Mouse (Mus musculus) forebrain, embryonic 15.5 days (tissue): ENCODE measurements around the gene Prss53. TPM values are rescaled to one million over a fixed set of nuclear protein-coding genes. Genes with fewer than 3 reads are reported as not detected.

Experiments
- ATAC-seq: fragments of 200-750 bp; cut with Nextera tagmentation; replicated peaks from 2 replicates; pipeline ENCODE4 v1.8.0; 2017; ENCODE audit warnings: mild to moderate bottlenecking, moderate TSS enrichment, moderate library complexity
- H3K27ac ChIP-seq: fragments of 300-500 bp; sonication (generic); replicated peaks from 2 replicates; pipeline ENCODE4 v1.5.1; 2015; ENCODE audit warnings: mild to moderate bottlenecking, inconsistent platforms
- H3K27me3 ChIP-seq: fragments of 300-500 bp; sonication (generic); 2 replicates; pipeline ENCODE4 v1.6.1; 2015; ENCODE audit warnings: inconsistent platforms
- H3K36me3 ChIP-seq: fragments of 300-500 bp; sonication (generic); 2 replicates; pipeline ENCODE4 v1.6.1; 2015; ENCODE audit warnings: mild to moderate bottlenecking, inconsistent platforms
- H3K4me1 ChIP-seq: fragments of 300-500 bp; sonication (generic); 2 replicates; pipeline ENCODE4 v1.6.1; 2015; ENCODE audit warnings: inconsistent platforms
- H3K4me2 ChIP-seq: fragments of 300-500 bp; sonication (generic); replicated peaks from 2 replicates; pipeline ENCODE4 v1.6.1; 2015; ENCODE audit warnings: mild to moderate bottlenecking, inconsistent platforms
- H3K4me3 ChIP-seq: fragments of 300-500 bp; sonication (generic); 2 replicates; pipeline ENCODE4 v1.5.1; 2015; ENCODE audit warnings: mild to moderate bottlenecking, inconsistent platforms
- H3K9ac ChIP-seq: fragments of 300-500 bp; sonication (generic); replicated peaks from 2 replicates; pipeline ENCODE4 v1.6.1; 2015; ENCODE audit warnings: mild to moderate bottlenecking, inconsistent platforms
- H3K9me3 ChIP-seq: fragments of 300-500 bp; sonication (generic); 2 replicates; pipeline ENCODE4 v1.6.1; 2016; ENCODE audit warnings: inconsistent platforms
- WGBS: fragments of 180-500 bp; shearing (Covaris S2); methylation state at CpG from one replicate; pipeline ENCODE4 v1.1.7; 2015; ENCODE audit warnings: mixed read lengths; 5-methylcytosine and 5-hydroxymethylcytosine counted together
- polyA plus RNA-seq: library from polyadenylated mRNA; unstranded; fragments of >200 nt; fragmentation: Nextera tagmentation; extraction: Ambion mirVana; gene quantifications from 2 replicates; pipeline ENCODE4 v1.2.1, GENCODE M21; 2015

Prss53 gene
- polyA plus RNA-seq, 1 experiment from 2014 or later: 0.92 TPM

- Histone ChIP-seq H3K27ac (no peak overlapping the region), H3K9ac (no peak overlapping the region), H3K27me3 (no peaks in the 10 kb centered on the region), H3K9me3 (no peaks in the 10 kb centered on the region), H3K4me3 (no peak overlapping the region), H3K4me1 (peaks cover 25% of the 10 kb centered on the region), H3K4me2 (no peak overlapping the region), H3K36me3 (peaks cover 84% of the 10 kb centered on the region)
- 86% methylated on average over 8 of the region's 8 CpGs for WGBS
- no peak for ATAC-seq
Observed at GRCm38 (mm10) chr7:127887191-127887590, 3.6 kb downstream of the Prss53 start.

GRCm38 (mm10) chr7:127886551-127886950, 4.2 kb downstream of the Prss53 start:
- no peak overlapping the region for H3K9ac ChIP-seq
- H3K27me3 ChIP-seq: no peaks in the 10 kb centered on the region
- H3K27ac ChIP-seq: no peak overlapping the region
- WGBS: 96% methylated on average over 6 of the region's 6 CpGs
- no peak overlapping the region for H3K4me2 ChIP-seq
- no peak overlapping the region for H3K4me3 ChIP-seq
- peaks cover 25% of the 10 kb centered on the region for H3K4me1 ChIP-seq
- peaks cover 87% of the 10 kb centered on the region for H3K36me3 ChIP-seq
- no peak for ATAC-seq
- no peaks in the 10 kb centered on the region for H3K9me3 ChIP-seq

GRCm38 (mm10) chr7:127885951-127886350, 4.8 kb downstream of the Prss53 start:
- no peak overlapping the region for H3K4me3 ChIP-seq
- 72% methylated on average over 6 of the region's 6 CpGs for WGBS
- H3K9ac ChIP-seq: no peak overlapping the region
- H3K4me2 ChIP-seq: no peak overlapping the region
- no peaks in the 10 kb centered on the region for H3K27me3 ChIP-seq
- ATAC-seq: no peak
- peaks cover 25% of the 10 kb centered on the region for H3K4me1 ChIP-seq
- H3K9me3 ChIP-seq: no peaks in the 10 kb centered on the region
- H3K27ac ChIP-seq: no peak overlapping the region
- H3K36me3 ChIP-seq: peaks cover 93% of the 10 kb centered on the region

GRCm38 (mm10) chr7:127880431-127880830, 10.3 kb downstream of the Prss53 start:
- WGBS: 88% methylated on average over 12 of the region's 12 CpGs
- ATAC-seq: no peak
- H3K4me3 ChIP-seq: no peak overlapping the region
- H3K4me2 ChIP-seq: no peak overlapping the region
- no peaks in the 10 kb centered on the region for H3K27me3 ChIP-seq
- peaks cover 30% of the 10 kb centered on the region for H3K4me1 ChIP-seq
- H3K36me3 ChIP-seq: peaks cover 69% of the 10 kb centered on the region
- no peak overlapping the region for H3K9ac ChIP-seq
- no peaks in the 10 kb centered on the region for H3K9me3 ChIP-seq
- H3K27ac ChIP-seq: no peak overlapping the region

- no peaks in the 10 kb centered on the region for H3K27me3 ChIP-seq
- H3K27ac ChIP-seq: no peak overlapping the region
- peaks cover 30% of the 10 kb centered on the region for H3K4me1 ChIP-seq
- 95% methylated on average over 9 of the region's 9 CpGs for WGBS
- no peak for ATAC-seq
- peaks cover 60% of the 10 kb centered on the region for H3K36me3 ChIP-seq
- no peaks in the 10 kb centered on the region for H3K9me3 ChIP-seq
- no peak overlapping the region for H3K4me2 ChIP-seq
- H3K9ac ChIP-seq: no peak overlapping the region
- no peak overlapping the region for H3K4me3 ChIP-seq
Observed at GRCm38 (mm10) chr7:127879301-127879700, 11.5 kb downstream of the Prss53 start.

- peaks cover 41% of the 10 kb centered on the region for H3K36me3 ChIP-seq
- under 1% methylated on average over 60 of the region's 60 CpGs for WGBS
- H3K27ac ChIP-seq: peak within 1 kb of the TSS; percentile 100
- H3K27me3 ChIP-seq: no peaks in the 10 kb centered on the region
- peak; percentile 70 for ATAC-seq
- no peaks in the 10 kb centered on the region for H3K9me3 ChIP-seq
- peak within 1 kb of the TSS; percentile 99 for H3K9ac ChIP-seq
- peak within 1 kb of the TSS; percentile 90 for H3K4me3 ChIP-seq
- peak within 1 kb of the TSS; percentile 67 for H3K4me2 ChIP-seq
- peaks cover 28% of the 10 kb centered on the region for H3K4me1 ChIP-seq
Observed at GRCm38 (mm10) chr7:127876467-127877348, 14.1 kb downstream of the Prss53 start, which contains the start of gene Zfp668. Zfp668 (minus strand) TSS chr7:127876828.

GRCm38 (mm10) chr7:127876041-127876466, 14.7 kb downstream of the Prss53 start, which contains the start of gene Zfp646:
Zfp646 (plus strand) TSS chr7:127876221.
- Histone ChIP-seq H3K27ac (peak within 1 kb of the TSS; percentile 100), H3K9ac (peak within 1 kb of the TSS; percentile 99), H3K4me3 (peak within 1 kb of the TSS; percentile 90), H3K27me3 (no peaks in the 10 kb centered on the region), H3K36me3 (peaks cover 37% of the 10 kb centered on the region), H3K4me2 (peak within 1 kb of the TSS; percentile 67), H3K4me1 (peaks cover 28% of the 10 kb centered on the region), H3K9me3 (no peaks in the 10 kb centered on the region)
- peak; percentile 90 for ATAC-seq
- under 1% methylated on average over 41 of the region's 41 CpGs for WGBS

GRCm38 (mm10) chr7:127875627-127876001, 15.2 kb downstream of the Prss53 start:
- H3K27ac ChIP-seq: peak overlapping the region; percentile 100
- ATAC-seq: peak; percentile 95
- H3K4me3 ChIP-seq: peak overlapping the region; percentile 90
- H3K27me3 ChIP-seq: no peaks in the 10 kb centered on the region
- peak overlapping the region; percentile 99 for H3K9ac ChIP-seq
- H3K4me2 ChIP-seq: peak overlapping the region; percentile 67
- no peaks in the 10 kb centered on the region for H3K9me3 ChIP-seq
- 0% methylated on average over 36 of the region's 43 CpGs for WGBS
- peaks cover 28% of the 10 kb centered on the region for H3K4me1 ChIP-seq
- peaks cover 35% of the 10 kb centered on the region for H3K36me3 ChIP-seq

- WGBS: 4% methylated on average over 20 of the region's 20 CpGs
- Histone ChIP-seq H3K27ac (peak overlapping the region; percentile 100), H3K9ac (peak overlapping the region; percentile 99), H3K4me2 (peak overlapping the region; percentile 67), H3K36me3 (peaks cover 33% of the 10 kb centered on the region), H3K27me3 (no peaks in the 10 kb centered on the region), H3K4me1 (peaks cover 28% of the 10 kb centered on the region), H3K9me3 (no peaks in the 10 kb centered on the region), H3K4me3 (peak overlapping the region; percentile 90)
- peak; percentile 38 for ATAC-seq
Observed at GRCm38 (mm10) chr7:127874812-127875626, 15.8 kb downstream of the Prss53 start.

- peaks cover 19% of the 10 kb centered on the region for H3K4me1 ChIP-seq
- no peak overlapping the region for H3K4me3 ChIP-seq
- ATAC-seq: no peak
- H3K36me3 ChIP-seq: peaks cover 45% of the 10 kb centered on the region
- H3K9me3 ChIP-seq: no peaks in the 10 kb centered on the region
- no peak overlapping the region for H3K27ac ChIP-seq
- no peak overlapping the region for H3K9ac ChIP-seq
- no peaks in the 10 kb centered on the region for H3K27me3 ChIP-seq
- no peak overlapping the region for H3K4me2 ChIP-seq
- 81% methylated on average over 5 of the region's 5 CpGs for WGBS
Observed at GRCm38 (mm10) chr7:127870136-127870821, 20.5 kb downstream of the Prss53 start.

GRCm38 (mm10) chr7:127869149-127869810, 21.5 kb downstream of the Prss53 start:
- Histone ChIP-seq H3K4me3 (no peak overlapping the region), H3K4me2 (no peak overlapping the region), H3K27me3 (no peaks in the 10 kb centered on the region), H3K9ac (no peak overlapping the region), H3K27ac (0 out of 2 replicates have a peak overlapping the region, but pooled peaks have one; percentile 27), H3K36me3 (peaks cover 52% of the 10 kb centered on the region), H3K9me3 (no peaks in the 10 kb centered on the region), H3K4me1 (peaks cover 15% of the 10 kb centered on the region)
- ATAC-seq: no peak
- WGBS: 58% methylated on average over 3 of the region's 3 CpGs
